Mouse (Mus musculus) heart, adult 2 months (tissue): Measurements from ENCODE around the gene Fndc5. TPM values are rescaled to one million over a fixed set of nuclear protein-coding genes. Genes with fewer than 3 reads are reported as not detected.

Source experiments
- DNase-seq, 2 experiments: peaks; one replicate each; pipeline ENCODE4 v3.0.0; 2021
- H3K27ac ChIP-seq: fragments of 200-600 bp; 2 replicates; pipeline ENCODE4 v1.8.1; 2022
- H3K27me3 ChIP-seq: fragments of 200-500 bp; 2 replicates; pipeline ENCODE4 v1.6.1; 2012; ENCODE audit warnings: mild to moderate bottlenecking, low read length, inconsistent platforms, mixed read lengths; ENCODE audit not compliant: control insufficient read depth, insufficient read depth
- H3K36me3 ChIP-seq: fragments of 200-500 bp; 2 replicates; pipeline ENCODE4 v1.6.1; 2012; ENCODE audit warnings: low read length, inconsistent platforms; ENCODE audit not compliant: control insufficient read depth, insufficient read depth
- H3K4me1 ChIP-seq: fragments of 200-500 bp; 2 replicates; pipeline ENCODE4 v1.6.1; 2011; ENCODE audit warnings: low read length; ENCODE audit not compliant: control insufficient read depth, insufficient read depth
- H3K4me3 ChIP-seq: fragments of 200-600 bp; 2 replicates; pipeline ENCODE4 v1.8.1; 2022
- H3K79me2 ChIP-seq: fragments of 200-500 bp; replicated peaks from 2 replicates; pipeline ENCODE4 v1.6.1; 2012; ENCODE audit warnings: mild to moderate bottlenecking, inconsistent platforms, low read length, moderate library complexity, mixed read lengths; ENCODE audit not compliant: control insufficient read depth, insufficient read depth
- H3K9ac ChIP-seq: fragments of 200-500 bp; 2 replicates; pipeline ENCODE4 v1.6.1; 2012; ENCODE audit warnings: low read depth, mild to moderate bottlenecking, control low read depth, inconsistent platforms, low read length, mixed read lengths
- CTCF ChIP-seq: fragments of 200-600 bp; IDR thresholded peaks from 2 replicates; pipeline ENCODE4 v1.8.1; 2022; ENCODE audit warnings: antibody characterized with exemption, mild to moderate bottlenecking, moderate library complexity
- EP300 ChIP-seq: fragments of 200-500 bp; IDR thresholded peaks from 2 replicates; pipeline ENCODE4 v1.6.1; 2011; ENCODE audit warnings: low read depth, low read length, control low read depth; ENCODE audit not compliant: insufficient read depth
- POLR2A ChIP-seq: fragments of 200-500 bp; IDR thresholded peaks from 2 replicates; pipeline ENCODE4 v1.6.1; 2011; ENCODE audit warnings: mild to moderate bottlenecking, low read depth, low read length, control low read depth; ENCODE audit not compliant: insufficient read depth
- WGBS: fragments of 180-500 bp; shearing (Covaris S2); methylation state at CpG from one replicate; pipeline ENCODE4 v1.1.7; 2018; 5-methylcytosine and 5-hydroxymethylcytosine counted together
- intact Hi-C: fragments of 180-260 bp; cut with DNase I; formaldehyde crosslinking; loops from one replicate; pipeline ENCODE4 v1.15.1; 2025
- polyA plus RNA-seq: library from polyadenylated mRNA; depleted of rRNA; stranded (reverse); fragments of >200 nt; gene quantifications from 2 replicates; pipeline ENCODE4 v1.2.3, GENCODE M21; 2012
- total RNA-seq, 2 experiments: library from RNA; stranded (reverse); gene quantifications; 2 replicates each; pipeline ENCODE4 v1.2.3; 2021

The Fndc5 gene
- total and polyA plus RNA-seq, 3 experiments: 197 to 388 (median 338) TPM

DNA sequence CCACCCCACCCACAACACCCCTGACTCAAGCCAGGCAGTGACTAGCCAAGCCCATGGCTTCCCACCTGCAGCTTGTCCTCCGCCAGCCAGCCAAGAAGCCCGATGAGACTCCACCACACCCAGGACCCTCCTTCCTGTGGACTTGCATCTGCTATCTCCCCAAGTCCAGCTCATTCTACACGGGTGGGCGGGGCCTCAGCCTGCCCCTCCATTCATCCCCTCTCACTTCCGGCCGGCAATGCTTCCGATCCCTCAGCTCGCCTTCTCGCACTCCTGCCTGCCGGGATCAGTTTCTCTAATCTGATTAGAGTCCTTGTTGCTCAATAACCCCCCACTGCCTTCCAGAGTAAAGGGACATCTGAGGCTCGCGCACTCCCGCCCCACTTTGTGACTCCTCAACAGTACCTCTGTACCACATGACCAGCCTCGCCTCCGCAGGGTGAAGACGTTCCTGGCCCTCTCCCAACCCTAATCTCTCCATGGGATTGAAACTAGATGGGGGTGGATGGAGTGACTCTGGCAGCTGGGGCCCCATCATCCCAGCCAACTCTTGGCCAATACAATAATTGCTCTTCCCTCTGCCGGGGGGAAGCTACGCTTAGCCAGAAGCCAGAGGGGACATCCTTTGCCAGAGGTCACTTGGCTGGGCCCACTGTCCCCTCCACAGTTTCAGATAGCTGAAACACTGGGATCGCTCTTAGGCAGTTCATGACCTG, 10.9 kb upstream of the Fndc5 start:
- intact Hi-C loops: no loop called here
- WGBS: 5% methylated on average over 19 of the region's 19 CpGs
- no peaks in the 10 kb centered on the region for H3K79me2 ChIP-seq

DNA sequence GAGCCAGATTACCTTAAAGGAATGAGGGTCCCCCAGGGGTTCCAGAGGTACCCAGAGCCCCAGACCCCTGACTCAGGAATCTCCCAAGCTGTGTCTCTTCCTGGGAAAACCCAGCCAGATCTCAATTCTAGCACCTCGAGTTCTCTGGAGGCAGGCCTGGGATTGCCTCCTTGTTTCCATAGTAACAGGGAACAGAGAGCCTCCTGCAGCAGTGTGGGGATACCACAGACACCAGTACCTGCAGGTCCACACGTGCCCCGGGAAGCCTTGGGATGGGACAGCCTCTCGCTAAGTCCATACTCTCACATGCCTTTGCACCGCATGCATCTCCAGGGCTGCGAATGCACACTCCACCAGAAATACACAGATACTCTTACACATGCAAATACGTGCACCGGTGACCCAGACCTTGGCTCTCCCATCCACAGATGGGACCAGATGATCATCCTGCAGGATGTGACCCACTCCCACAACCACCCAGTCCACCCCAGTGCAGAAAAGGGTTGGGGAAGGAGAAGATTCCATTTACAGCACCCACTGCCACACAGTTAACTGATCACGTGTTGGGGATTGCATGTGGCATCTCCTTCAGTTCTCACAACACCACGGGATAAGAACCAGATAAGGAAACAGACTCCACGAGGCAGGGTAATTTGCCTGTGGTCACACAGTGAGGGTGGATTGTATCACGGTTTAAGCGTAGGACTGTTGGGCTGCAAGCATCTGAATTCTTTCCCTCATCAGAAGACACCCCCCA, 8.0 kb upstream of the Fndc5 start:
- peaks cover 3% of the 10 kb centered on the region for H3K27me3 ChIP-seq
- H3K79me2 ChIP-seq: no peaks in the 10 kb centered on the region
- 0 out of 2 replicates have a peak, but pooled peaks cover 3% of the 10 kb centered on the region for H3K4me1 ChIP-seq
- intact Hi-C loops: no loop called here
- no peak for DNase-seq
- no peak overlapping the region for H3K9ac ChIP-seq
- H3K27ac ChIP-seq: no peak overlapping the region
- H3K4me3 ChIP-seq: no peak overlapping the region
- WGBS: 52% methylated on average over 13 of the region's 13 CpGs
- no peaks in the 10 kb centered on the region for H3K36me3 ChIP-seq
- no peak for TF ChIP-seq CTCF
- TF ChIP-seq POLR2A: no peak
- TF ChIP-seq EP300: no peak

More for the DNA sequence above, 10.9 kb upstream of the Fndc5 start:
- TF ChIP-seq CTCF (no peak), POLR2A (no peak), EP300 (no peak)
- peak in 1 of 2 experiments; percentile 53 for DNase-seq
- H3K4me3 ChIP-seq: no peak overlapping the region
- peaks cover 14% of the 10 kb centered on the region for H3K27me3 ChIP-seq
- no peak overlapping the region for H3K27ac ChIP-seq
- H3K36me3 ChIP-seq: no peaks in the 10 kb centered on the region
- 0 out of 2 replicates have a peak, but pooled peaks cover 3% of the 10 kb centered on the region for H3K4me1 ChIP-seq
- H3K9ac ChIP-seq: no peak overlapping the region

GRCm38 (mm10) chr4:129129387-129129786, 7.4 kb upstream of the Fndc5 start:
- Histone ChIP-seq H3K27ac (no peak overlapping the region), H3K9ac (no peak overlapping the region), H3K27me3 (peaks cover 1% of the 10 kb centered on the region), H3K36me3 (no peaks in the 10 kb centered on the region), H3K4me3 (no peak overlapping the region), H3K79me2 (no peaks in the 10 kb centered on the region), H3K4me1 (0 out of 2 replicates have a peak, but pooled peaks cover 3% of the 10 kb centered on the region)
- TF ChIP-seq EP300 (no peak), CTCF (no peak), POLR2A (no peak)
- intact Hi-C loops: no loop called here
- WGBS: 37% methylated on average over 9 of the region's 9 CpGs
- no peak for DNase-seq

DNA sequence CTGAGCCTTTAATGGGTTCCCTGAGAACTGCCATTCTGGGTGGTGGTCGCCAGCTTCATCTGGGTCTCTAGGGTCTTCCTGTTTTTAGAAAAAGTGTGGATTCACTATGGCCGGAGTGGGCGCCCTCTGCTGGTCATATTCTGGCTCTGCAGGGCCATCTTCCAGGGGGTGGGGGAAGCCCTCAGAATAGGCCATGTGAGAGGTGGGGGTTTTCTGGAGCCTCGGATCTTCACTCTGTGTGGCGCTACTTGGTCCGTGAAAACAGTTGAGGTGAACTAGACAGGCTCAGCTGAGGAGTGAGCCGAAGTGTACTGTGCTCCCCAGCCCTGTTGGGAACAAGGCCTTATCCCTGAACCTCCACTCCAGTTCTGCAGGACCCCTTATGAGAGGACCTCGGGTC, 6.7 kb upstream of the Fndc5 start:
- DNase-seq: peak; percentile 23 to 55
- Histone ChIP-seq H3K9ac (no peak overlapping the region), H3K4me3 (no peak overlapping the region), H3K27me3 (no peaks in the 10 kb centered on the region), H3K27ac (no peak overlapping the region), H3K79me2 (no peaks in the 10 kb centered on the region), H3K4me1 (peaks cover 4% of the 10 kb centered on the region), H3K36me3 (no peaks in the 10 kb centered on the region)
- no peak for TF ChIP-seq EP300
- peak; percentile 86 for TF ChIP-seq CTCF
- WGBS: 5% methylated on average over 8 of the region's 8 CpGs
- intact Hi-C loops: loop anchor here (5.0 kb wide), 1 partner anchor 327 kb away; no protein-coding TSS in a partner anchor

- Histone ChIP-seq H3K4me3 (no peak overlapping the region), H3K27ac (no peak overlapping the region), H3K36me3 (no peaks in the 10 kb centered on the region), H3K79me2 (no peaks in the 10 kb centered on the region), H3K4me1 (peaks cover 4% of the 10 kb centered on the region), H3K9ac (no peak overlapping the region), H3K27me3 (no peaks in the 10 kb centered on the region)
- intact Hi-C loops: loop anchor here (5.0 kb wide), 1 partner anchor 326 kb away; no protein-coding TSS in a partner anchor
- WGBS: 12% methylated on average over 17 of the region's 17 CpGs
- DNase-seq: peak in 1 of 2 experiments; percentile 20
- no peak for TF ChIP-seq EP300
- TF ChIP-seq POLR2A: no peak
- no peak for TF ChIP-seq CTCF
These were observed 6.0 kb upstream of the Fndc5 start for GRCm38 (mm10) chr4:129130755-129131303.
